Mouse (Mus musculus) kidney, postnatal 4 days (tissue): ENCODE measurements around the gene Mto1.

Source experiments
- DNase-seq, 2 experiments: peaks; one replicate each; pipeline ENCODE4 v3.0.0; 2021; ENCODE audit warnings: mixed read lengths in 2 of 2

Gene Mto1

GRCm38 (mm10) chr9:78447973-78448873 lies at the start of gene Mto1, which contains the start of gene Gm17324:
Gene Mto1 (plus strand): TSS chr9:78448208.
Gene Gm17324 (minus strand): TSS chr9:78448786.
- peak; percentile 91 to 93 for DNase-seq

GRCm38 (mm10) chr9:78400570-78400969 lies 47.4 kb upstream of the Mto1 start:
- no peak for DNase-seq

- DNase-seq, result no peak
Observed at GRCm38 (mm10) chr9:78401596-78401995, 46.4 kb upstream of the Mto1 start.

GRCm38 (mm10) chr9:78427362-78427781 lies 20.6 kb upstream of the Mto1 start:
- peak; percentile 6 to 26 for DNase-seq

- peak in 1 of 2 experiments; percentile 10 for DNase-seq
Observed at GRCm38 (mm10) chr9:78428185-78428584, 19.8 kb upstream of the Mto1 start.

GRCm38 (mm10) chr9:78428870-78429432 lies 19.1 kb upstream of the Mto1 start:
- DNase-seq, result no peak

- no peak for DNase-seq
Observed at GRCm38 (mm10) chr9:78429551-78429950, 18.5 kb upstream of the Mto1 start.

- DNase-seq, result no peak
Observed at GRCm38 (mm10) chr9:78430486-78430885, 17.5 kb upstream of the Mto1 start.

- no peak for DNase-seq
Observed at GRCm38 (mm10) chr9:78432471-78432870, 15.5 kb upstream of the Mto1 start.

- DNase-seq, result no peak
Observed at GRCm38 (mm10) chr9:78439426-78439825, 8.6 kb upstream of the Mto1 start.

- no peak for DNase-seq
Observed at GRCm38 (mm10) chr9:78442237-78442578, 5.8 kb upstream of the Mto1 start.

GRCm38 (mm10) chr9:78442579-78443392 lies 5.2 kb upstream of the Mto1 start, which contains the start of gene Cgas:
Gene Cgas (minus strand): TSS chr9:78443237.
- DNase-seq, result peak; percentile 69 to 79

GRCm38 (mm10) chr9:78447606-78447972 lies 419 bp upstream of the Mto1 start:
- DNase-seq, result no peak

- no peak for DNase-seq
Observed at GRCm38 (mm10) chr9:78450404-78450803, 2.4 kb downstream of the Mto1 start.

GRCm38 (mm10) chr9:78451382-78451781 lies 3.4 kb downstream of the Mto1 start:
- no peak for DNase-seq

- DNase-seq, result no peak
Observed at GRCm38 (mm10) chr9:78457026-78457425, 9.0 kb downstream of the Mto1 start.

- no peak for DNase-seq
Observed at GRCm38 (mm10) chr9:78463337-78463736, 15.3 kb downstream of the Mto1 start.

- no peak for DNase-seq
Observed at GRCm38 (mm10) chr9:78465725-78466124, 17.7 kb downstream of the Mto1 start.

GRCm38 (mm10) chr9:78473588-78473987 lies 25.6 kb downstream of the Mto1 start:
- DNase-seq, result no peak

GRCm38 (mm10) chr9:78474270-78474669 lies 26.3 kb downstream of the Mto1 start:
- no peak for DNase-seq

- DNase-seq, result no peak
Observed at GRCm38 (mm10) chr9:78474771-78475382, 26.9 kb downstream of the Mto1 start.

GRCm38 (mm10) chr9:78475383-78475780 lies 27.4 kb downstream of the Mto1 start:
- DNase-seq, result no peak

GRCm38 (mm10) chr9:78475873-78476272 lies 27.9 kb downstream of the Mto1 start:
- no peak for DNase-seq
